Mouse (Mus musculus) lung, postnatal 25 days (tissue): ENCODE measurements around the gene Ndufa11.

Experiments
- DNase-seq: peaks from one replicate; pipeline ENCODE4 v3.0.0; 2022; ENCODE audit warnings: low spot score

The Ndufa11 gene

GRCm38 (mm10) chr17:56761077-56761476, 43.5 kb downstream of the Ndufa11 start:
- no peak for DNase-seq

- peak; percentile 84 for DNase-seq
These were observed 44.4 kb downstream of the Ndufa11 start for GRCm38 (mm10) chr17:56761991-56762410.

- peak; percentile 64 for DNase-seq
These were observed 45.5 kb downstream of the Ndufa11 start for GRCm38 (mm10) chr17:56762769-56763731.

- DNase-seq = no peak
These were observed 46.2 kb downstream of the Ndufa11 start for GRCm38 (mm10) chr17:56763741-56764250.

- DNase-seq = peak; percentile 93
These were observed 47.1 kb downstream of the Ndufa11 start, which contains the start of gene Dus3l for GRCm38 (mm10) chr17:56764474-56765354. Dus3l (plus strand) TSS chr17:56764757.

- DNase-seq = no peak
These were observed 47.9 kb downstream of the Ndufa11 start for GRCm38 (mm10) chr17:56765431-56765830.

- no peak for DNase-seq
These were observed 49.3 kb downstream of the Ndufa11 start for GRCm38 (mm10) chr17:56766631-56767405.

GRCm38 (mm10) chr17:56767531-56768135, 50.1 kb downstream of the Ndufa11 start:
- no peak for DNase-seq

GRCm38 (mm10) chr17:56768941-56769340, 51.4 kb downstream of the Ndufa11 start:
- DNase-seq = no peak

GRCm38 (mm10) chr17:56769950-56770349, 52.4 kb downstream of the Ndufa11 start, which contains the start of gene Prr22:
Prr22 (plus strand) TSS chr17:56770250.
- DNase-seq = no peak
